Mouse (Mus musculus) heart, embryonic 14.5 days (tissue): ENCODE measurements around the gene Ccr7. TPM values are rescaled to one million over a fixed set of nuclear protein-coding genes. Genes with fewer than 3 reads are reported as not detected.

ENCODE experiments used
- ATAC-seq: fragments of 200-750 bp; cut with Nextera tagmentation; 2 replicates; pipeline ENCODE4 v1.8.0; 2017; ENCODE audit warnings: low read depth, moderate TSS enrichment; ENCODE audit not compliant: insufficient number of reproducible peaks, insufficient read depth, low FRiP score
- H3K27ac ChIP-seq, 2 experiments: fragments of 200-500 bp in 1 of 2; fragments of 300-500 bp in 1 of 2; sonication (generic) in 1 of 2; replicated peaks in 1 of 2; 2 replicates each; pipeline ENCODE4 v1.5.1; 2012 to 2014; ENCODE audit warnings: low read depth in 2 of 2, low read length in 2 of 2, control low read depth in 1 of 2, mild to moderate bottlenecking in 1 of 2, mixed read lengths in 1 of 2; ENCODE audit not compliant: control insufficient read depth in 1 of 2, insufficient read depth in 1 of 2
- H3K27me3 ChIP-seq: fragments of 300-500 bp; sonication (generic); 2 replicates; pipeline ENCODE4 v1.6.1; 2014; ENCODE audit warnings: mild to moderate bottlenecking, low read length, control low read depth; ENCODE audit not compliant: control insufficient read depth, insufficient read depth
- H3K36me3 ChIP-seq: fragments of 300-500 bp; sonication (generic); 2 replicates; pipeline ENCODE4 v1.6.1; 2014; ENCODE audit warnings: mild to moderate bottlenecking, control low read depth, low read length, mixed read lengths; ENCODE audit not compliant: control insufficient read depth, insufficient read depth
- H3K4me1 ChIP-seq, 2 experiments: fragments of 200-500 bp in 1 of 2; fragments of 300-500 bp in 1 of 2; sonication (generic) in 1 of 2; 2 replicates each; pipeline ENCODE4 v1.6.1; 2012 to 2014; ENCODE audit warnings: low read length in 2 of 2, control low read depth in 1 of 2, mixed read lengths in 1 of 2; ENCODE audit not compliant: control insufficient read depth in 2 of 2, insufficient read depth in 2 of 2
- H3K4me2 ChIP-seq: fragments of 300-500 bp; sonication (generic); 2 replicates; pipeline ENCODE4 v1.6.1; 2014; ENCODE audit warnings: mild to moderate bottlenecking, low read length
- H3K4me3 ChIP-seq, 2 experiments: fragments of 200-500 bp in 1 of 2; fragments of 300-500 bp in 1 of 2; sonication (generic) in 1 of 2; 2 replicates each; pipeline ENCODE4 v1.5.1; 2012 to 2014; ENCODE audit warnings: low read length in 2 of 2, mild to moderate bottlenecking in 2 of 2, control low read depth in 1 of 2, low read depth in 1 of 2, moderate library complexity in 1 of 2; ENCODE audit not compliant: control insufficient read depth in 1 of 2, insufficient read depth in 1 of 2
- H3K9ac ChIP-seq: fragments of 300-500 bp; sonication (generic); 2 replicates; pipeline ENCODE4 v1.6.1; 2014; ENCODE audit warnings: mild to moderate bottlenecking, low read length
- H3K9me3 ChIP-seq: fragments of 300-500 bp; sonication (generic); 2 replicates; pipeline ENCODE4 v1.6.1; 2016; ENCODE audit warnings: low read length, control low read depth; ENCODE audit not compliant: control insufficient read depth
- WGBS: fragments of 180-500 bp; shearing (Covaris S2); extraction: QIAGEN DNeasy Blood & Tissue Kit; methylation state at CpG from one replicate; pipeline ENCODE4 v1.1.7; 2014; 5-methylcytosine and 5-hydroxymethylcytosine counted together
- polyA plus RNA-seq: library from polyadenylated mRNA; unstranded; fragments of >200 nt; fragmentation: Nextera tagmentation; extraction: Ambion mirVana; gene quantifications from 2 replicates; pipeline ENCODE4 v1.2.1, GENCODE M21; 2014

The Ccr7 gene
- polyA plus RNA-seq, 1 experiment from 2014 or later: 0.16 TPM

GRCm38 (mm10) chr11:99094911-99095676 is 59.8 kb downstream of the Ccr7 start:
- no peak overlapping the region for H3K27ac ChIP-seq
- 33% methylated on average over 2 of the region's 2 CpGs for WGBS
- H3K27me3 ChIP-seq: no peaks in the 10 kb centered on the region
- H3K36me3 ChIP-seq: no peaks in the 10 kb centered on the region
- no peak overlapping the region for H3K4me3 ChIP-seq
- no peak overlapping the region for H3K4me2 ChIP-seq
- H3K9me3 ChIP-seq: no peaks in the 10 kb centered on the region
- ATAC-seq: no peak
- no peak overlapping the region for H3K9ac ChIP-seq
- peaks cover 4 to 5% of the 10 kb centered on the region in 2 experiments; a peak in 2 of 4 replicates for H3K4me1 ChIP-seq

Other genes with a start within 250 kb of the Ccr7 start
- gene Cdc6, start 247.3 kb downstream of the Ccr7 start, polyA plus RNA-seq: 15.6 and 17.5 TPM in 2 replicates
- 31.4 and 33.4 TPM in 2 replicates for gene Rara, start 227.3 kb downstream of the Ccr7 start, polyA plus RNA-seq
- 1.00 and 2.3 TPM in 2 replicates for gene Gjd3, start 172.1 kb downstream of the Ccr7 start, polyA plus RNA-seq
- gene Top2a, start 130.9 kb downstream of the Ccr7 start, polyA plus RNA-seq: 169 and 174 TPM in 2 replicates
- 315 and 373 TPM in 2 replicates for gene Igfbp4, start 113.8 kb downstream of the Ccr7 start, polyA plus RNA-seq
- gene Tns4, start 65.8 kb downstream of the Ccr7 start, polyA plus RNA-seq: 0.11 and 0.19 TPM in 2 replicates
- 93.5 and 104 TPM in 2 replicates for gene Smarce1, start 75.9 kb upstream of the Ccr7 start, polyA plus RNA-seq
- 3.0 and 3.4 TPM in 2 replicates for gene Krt222, start 89.0 kb upstream of the Ccr7 start, polyA plus RNA-seq
- gene Krt24, start 130.2 kb upstream of the Ccr7 start, polyA plus RNA-seq: not detected in 2 replicates
- not detected in 2 replicates for gene Krt25, start 167.9 kb upstream of the Ccr7 start, polyA plus RNA-seq
- gene Krt26, start 182.9 kb upstream of the Ccr7 start, polyA plus RNA-seq: not detected in 2 replicates
- gene Krt27, start 196.0 kb upstream of the Ccr7 start, polyA plus RNA-seq: not detected in 2 replicates
- gene Krt28, start 219.8 kb upstream of the Ccr7 start, polyA plus RNA-seq: 0.20 TPM in 1 of 2 replicates, not detected in the other
- 15.7 and 18.4 TPM in 2 replicates for gene Krt10, start 234.3 kb upstream of the Ccr7 start, polyA plus RNA-seq